Mouse (Mus musculus) lung, postnatal 0 days (tissue): Measurements from ENCODE around the gene Ugcg. TPM values are rescaled to one million over a fixed set of nuclear protein-coding genes. Genes with fewer than 3 reads are reported as not detected.

Experiments used
- ATAC-seq: fragments of 200-750 bp; cut with Nextera tagmentation; 2 replicates; pipeline ENCODE4 v1.8.0; 2017; ENCODE audit warnings: moderate library complexity
- DNase-seq: peaks from one replicate; pipeline ENCODE4 v3.0.0-alpha.2; 2016; ENCODE audit warnings: low spot score
- H3K27ac ChIP-seq: fragments of 300-500 bp; sonication (generic); 2 replicates; pipeline ENCODE4 v1.5.1; 2014; ENCODE audit warnings: antibody characterized with exemption, mild to moderate bottlenecking, low read length, mixed read lengths
- H3K27me3 ChIP-seq: fragments of 300-500 bp; sonication (generic); replicated peaks from 2 replicates; pipeline ENCODE4 v1.6.1; 2014; ENCODE audit warnings: low read length, mixed read lengths; ENCODE audit not compliant: insufficient read depth
- H3K36me3 ChIP-seq: fragments of 300-500 bp; sonication (generic); 2 replicates; pipeline ENCODE4 v1.6.1; 2014; ENCODE audit warnings: low read length, mixed read lengths; ENCODE audit not compliant: insufficient read depth
- H3K4me1 ChIP-seq: fragments of 300-500 bp; sonication (generic); 2 replicates; pipeline ENCODE4 v1.6.1; 2014; ENCODE audit warnings: antibody characterized with exemption, low read depth, low read length, mixed read lengths; ENCODE audit not compliant: insufficient read depth
- H3K4me2 ChIP-seq: fragments of 300-500 bp; sonication (generic); replicated peaks from 2 replicates; pipeline ENCODE4 v1.6.1; 2014; ENCODE audit warnings: low read depth, mild to moderate bottlenecking, low read length, moderate library complexity, mixed read lengths
- H3K4me3 ChIP-seq: fragments of 300-500 bp; sonication (generic); 2 replicates; pipeline ENCODE4 v1.5.1; 2014; ENCODE audit warnings: low read depth, low read length
- H3K9ac ChIP-seq: fragments of 300-500 bp; sonication (generic); replicated peaks from 2 replicates; pipeline ENCODE4 v1.6.1; 2014; ENCODE audit warnings: low read depth, mild to moderate bottlenecking
- H3K9me3 ChIP-seq: fragments of 300-500 bp; sonication (generic); 2 replicates; pipeline ENCODE4 v1.6.1; 2016; ENCODE audit warnings: low read length, mixed read lengths
- CTCF ChIP-seq: IDR thresholded peaks from 2 replicates; pipeline ENCODE4 v1.5.1; 2016; ENCODE audit warnings: antibody characterized with exemption, mild to moderate bottlenecking
- EP300 ChIP-seq: IDR thresholded peaks from 2 replicates; pipeline ENCODE4 v1.6.1; 2016; ENCODE audit warnings: antibody characterized with exemption, mild to moderate bottlenecking, control low read depth
- WGBS: fragments of 180-500 bp; shearing (Covaris S2); extraction: QIAGEN DNeasy Blood & Tissue Kit; methylation state at CpG from one replicate; pipeline ENCODE4 v1.1.7; 2014; 5-methylcytosine and 5-hydroxymethylcytosine counted together
- polyA plus RNA-seq: library from polyadenylated mRNA; unstranded; fragments of >200 nt; fragmentation: Nextera tagmentation; extraction: Ambion mirVana; gene quantifications from 2 replicates; pipeline ENCODE4 v1.2.1, GENCODE M21; 2015

Ugcg gene
- polyA plus RNA-seq, 1 experiment from 2014 or later: 13.8 TPM

- TF ChIP-seq EP300 (no peak), CTCF (no peak)
- Histone ChIP-seq H3K4me1 (no peaks in the 10 kb centered on the region), H3K36me3 (peaks cover 4% of the 10 kb centered on the region; the same call in 1 of the 2 replicates), H3K27ac (no peak overlapping the region), H3K27me3 (no peaks in the 10 kb centered on the region), H3K4me2 (no peak overlapping the region), H3K9ac (no peak overlapping the region), H3K4me3 (no peak overlapping the region), H3K9me3 (no peaks in the 10 kb centered on the region)
- ATAC-seq: no peak
- no peak for DNase-seq
- WGBS: 76% methylated on average over 9 of the region's 9 CpGs
Observed at GRCm38 (mm10) chr4:59227047-59227446, 38.0 kb downstream of the Ugcg start.

GRCm38 (mm10) chr4:59228951-59229350 is 39.9 kb downstream of the Ugcg start:
- ATAC-seq (no peak), DNase-seq (no peak)
- Histone ChIP-seq H3K27me3 (no peaks in the 10 kb centered on the region), H3K4me1 (no peaks in the 10 kb centered on the region), H3K27ac (no peak overlapping the region), H3K9ac (no peak overlapping the region), H3K4me2 (no peak overlapping the region), H3K36me3 (peaks cover 1% of the 10 kb centered on the region; the same call in 1 of the 2 replicates), H3K4me3 (no peak overlapping the region), H3K9me3 (no peaks in the 10 kb centered on the region)
- TF ChIP-seq EP300: no peak
- no peak for TF ChIP-seq CTCF

- H3K4me1 ChIP-seq: no peaks in the 10 kb centered on the region
- no peaks in the 10 kb centered on the region for H3K9me3 ChIP-seq
- ATAC-seq (peak; percentile 47), DNase-seq (peak; percentile 67)
- no peaks in the 10 kb centered on the region for H3K36me3 ChIP-seq
- no peak overlapping the region for H3K4me3 ChIP-seq
- no peak overlapping the region for H3K4me2 ChIP-seq
- WGBS: 66% methylated on average over 6 of the region's 6 CpGs
- H3K27me3 ChIP-seq: no peaks in the 10 kb centered on the region
- H3K27ac ChIP-seq: no peak overlapping the region
- no peak overlapping the region for H3K9ac ChIP-seq
- TF ChIP-seq EP300 (no peak), CTCF (no peak)
Observed at GRCm38 (mm10) chr4:59231266-59232055, 42.4 kb downstream of the Ugcg start.

GRCm38 (mm10) chr4:59234014-59234413 is 45.0 kb downstream of the Ugcg start:
- Histone ChIP-seq H3K9ac (no peak overlapping the region), H3K9me3 (no peaks in the 10 kb centered on the region), H3K27me3 (no peaks in the 10 kb centered on the region), H3K36me3 (no peaks in the 10 kb centered on the region), H3K4me3 (no peak overlapping the region), H3K27ac (no peak overlapping the region), H3K4me1 (peaks cover 3% of the 10 kb centered on the region; the same call in 1 of the 2 replicates), H3K4me2 (no peak overlapping the region)
- no peak for ATAC-seq
- DNase-seq: no peak
- no peak for TF ChIP-seq CTCF
- TF ChIP-seq EP300: no peak
- WGBS: 93% methylated on average over 4 of the region's 10 CpGs

- ATAC-seq: no peak
Observed at GRCm38 (mm10) chr4:59234451-59235216, 45.6 kb downstream of the Ugcg start.

GRCm38 (mm10) chr4:59236362-59236761 is 47.3 kb downstream of the Ugcg start:
- H3K27me3 ChIP-seq: no peaks in the 10 kb centered on the region
- no peak overlapping the region for H3K4me3 ChIP-seq
- H3K27ac ChIP-seq: no peak overlapping the region
- 88% methylated on average over 3 of the region's 3 CpGs for WGBS
- H3K36me3 ChIP-seq: no peaks in the 10 kb centered on the region
- DNase-seq: no peak
- TF ChIP-seq EP300 (no peak), CTCF (no peak)
- no peak overlapping the region for H3K4me2 ChIP-seq
- no peak overlapping the region for H3K9ac ChIP-seq
- H3K9me3 ChIP-seq: no peaks in the 10 kb centered on the region
- peaks cover 3% of the 10 kb centered on the region for H3K4me1 ChIP-seq
- no peak for ATAC-seq

More at GRCm38 (mm10) chr4:59234451-59235216, 45.6 kb downstream of the Ugcg start:
- no peak overlapping the region for H3K27ac ChIP-seq
- peaks cover 3% of the 10 kb centered on the region for H3K4me1 ChIP-seq
- TF ChIP-seq EP300 (no peak), CTCF (no peak)
- DNase-seq: no peak
- no peak overlapping the region for H3K4me2 ChIP-seq
- 83% methylated on average over 23 of the region's 23 CpGs for WGBS
- H3K9ac ChIP-seq: no peak overlapping the region
- H3K36me3 ChIP-seq: no peaks in the 10 kb centered on the region
- no peaks in the 10 kb centered on the region for H3K27me3 ChIP-seq
- H3K4me3 ChIP-seq: no peak overlapping the region
- no peaks in the 10 kb centered on the region for H3K9me3 ChIP-seq
